Mouse (Mus musculus): ENCODE results near the gene Krtap24-1.

Gene Krtap24-1

DNA sequence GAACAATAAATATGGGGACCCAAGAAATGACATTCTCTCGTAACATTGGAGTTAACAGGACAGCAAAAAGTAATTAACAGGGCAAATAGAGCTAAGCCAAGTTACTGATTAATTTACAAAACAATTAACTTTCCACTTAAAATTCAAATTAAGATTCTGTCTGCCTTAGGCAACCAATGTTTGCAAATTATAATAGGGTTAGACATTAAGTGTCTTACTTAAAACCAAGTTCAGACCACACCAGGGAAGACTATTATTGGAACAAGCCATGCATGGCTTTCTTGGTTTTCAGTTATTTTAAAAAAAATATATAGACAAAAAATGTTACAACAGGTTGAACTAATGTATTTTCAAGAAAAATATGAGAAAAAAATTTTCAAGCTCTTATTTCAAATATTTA, 43.0 kb downstream of the Krtap24-1 start:
- DNase-seq (ENCODE audit: low read depth, low spot score) = no peak

GRCm38 (mm10) chr16:88563045-88563913, 48.8 kb downstream of the Krtap24-1 start, which contains the start of gene Cldn8:
Gene Cldn8 (minus strand): TSS chr16:88563183.
- no peak for DNase-seq (ENCODE audit: low read depth, low spot score)

DNA sequence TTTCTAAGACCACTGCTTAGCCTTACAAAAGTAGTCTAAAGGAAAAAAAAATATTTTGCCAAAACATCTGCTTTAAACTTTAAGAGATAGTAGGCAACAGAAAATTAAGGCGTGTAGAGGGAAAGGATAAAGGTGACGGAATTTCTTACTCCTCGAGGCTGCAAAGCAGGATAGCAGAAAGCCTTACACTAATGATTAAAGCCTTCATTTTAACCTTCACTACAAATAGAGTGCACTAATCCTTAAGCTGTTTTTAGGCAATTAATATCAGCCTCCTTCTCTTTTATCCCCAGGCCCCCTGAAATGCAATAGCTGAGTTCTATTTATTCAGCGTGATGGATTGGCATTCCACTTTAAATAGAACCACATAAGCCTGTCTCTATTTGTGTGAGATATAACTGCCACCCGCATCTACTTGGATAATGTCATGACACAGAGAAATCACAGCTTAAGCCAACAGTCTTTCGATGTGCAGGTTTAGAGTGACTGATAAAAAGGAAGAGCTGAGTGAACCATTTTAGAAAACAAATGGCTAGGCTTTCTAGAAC, 50.4 kb downstream of the Krtap24-1 start:
- no peak for DNase-seq (ENCODE audit: low read depth, low spot score)
